Mouse (Mus musculus) lung, embryonic 16.5 days (tissue): ENCODE results near the gene Cd300lf. TPM values are rescaled to one million over a fixed set of nuclear protein-coding genes. Genes with fewer than 3 reads are reported as not detected.

ENCODE experiments used
- ATAC-seq: fragments of 200-750 bp; cut with Nextera tagmentation; 2 replicates; pipeline ENCODE4 v1.8.0; 2017; ENCODE audit warnings: low read depth, mild to moderate bottlenecking, moderate library complexity
- H3K27ac ChIP-seq: fragments of 300-500 bp; sonication (generic); 2 replicates; pipeline ENCODE4 v1.5.1; 2014; ENCODE audit warnings: mild to moderate bottlenecking, control low read depth, low read length
- H3K27me3 ChIP-seq: fragments of 300-500 bp; sonication (generic); 2 replicates; pipeline ENCODE4 v1.6.1; 2014; ENCODE audit warnings: low read depth, low read length, mixed read lengths; ENCODE audit not compliant: control insufficient read depth, insufficient read depth
- H3K36me3 ChIP-seq: fragments of 300-500 bp; sonication (generic); 2 replicates; pipeline ENCODE4 v1.6.1; 2014; ENCODE audit warnings: low read length; ENCODE audit not compliant: control insufficient read depth, insufficient read depth
- H3K4me1 ChIP-seq: fragments of 300-500 bp; sonication (generic); replicated peaks from 2 replicates; pipeline ENCODE4 v1.6.1; 2014; ENCODE audit warnings: low read length, mixed read lengths; ENCODE audit not compliant: control insufficient read depth, insufficient read depth
- H3K4me2 ChIP-seq: fragments of 300-500 bp; sonication (generic); 2 replicates; pipeline ENCODE4 v1.6.1; 2014; ENCODE audit warnings: low read depth, low read length, control low read depth
- H3K4me3 ChIP-seq: fragments of 300-500 bp; sonication (generic); 2 replicates; pipeline ENCODE4 v1.5.1; 2014; ENCODE audit warnings: mild to moderate bottlenecking, low read length, control low read depth
- H3K9ac ChIP-seq: fragments of 300-500 bp; sonication (generic); 2 replicates; pipeline ENCODE4 v1.6.1; 2014; ENCODE audit warnings: low read length, control low read depth
- H3K9me3 ChIP-seq: fragments of 300-500 bp; sonication (generic); 2 replicates; pipeline ENCODE4 v1.6.1; 2016; ENCODE audit warnings: low read length; ENCODE audit not compliant: control insufficient read depth
- WGBS: fragments of 180-500 bp; shearing (Covaris S2); extraction: QIAGEN DNeasy Blood & Tissue Kit; methylation state at CpG from one replicate; pipeline ENCODE4 v1.1.7; 2014; 5-methylcytosine and 5-hydroxymethylcytosine counted together
- polyA plus RNA-seq: library from polyadenylated mRNA; unstranded; fragments of >200 nt; fragmentation: Nextera tagmentation; extraction: Ambion mirVana; gene quantifications from 2 replicates; pipeline ENCODE4 v1.2.1, GENCODE M21; 2015

Cd300lf gene
- polyA plus RNA-seq, 1 experiment from 2014 or later, result 3.1 TPM

DNA sequence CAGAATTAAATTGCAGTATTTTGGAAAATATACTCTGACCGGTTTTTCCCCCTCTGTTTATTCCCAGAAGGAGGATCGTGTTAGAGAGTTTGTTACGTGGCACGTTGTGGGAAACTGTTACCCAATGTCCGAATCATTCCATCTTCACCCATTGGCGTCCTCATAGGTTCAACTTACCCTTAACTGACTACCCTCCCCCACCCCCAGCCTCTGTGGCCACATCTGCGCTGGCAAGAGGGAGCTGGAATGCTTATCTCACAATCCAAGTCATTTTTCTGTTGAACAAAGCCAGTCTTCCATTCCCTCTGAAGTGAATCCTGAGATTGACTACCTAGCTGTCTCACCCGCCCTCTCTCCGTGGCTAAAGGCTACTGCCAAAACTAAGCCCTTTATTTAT lies 28.4 kb upstream of the Cd300lf start:
- Histone ChIP-seq H3K36me3 (no peaks in the 10 kb centered on the region), H3K9ac (peak overlapping the region; percentile 63), H3K4me2 (peak overlapping the region; percentile 88), H3K27ac (peak overlapping the region; percentile 80; the same call in 1 of the 2 replicates), H3K9me3 (no peaks in the 10 kb centered on the region), H3K4me1 (peaks cover 32% of the 10 kb centered on the region), H3K27me3 (peaks cover 12% of the 10 kb centered on the region), H3K4me3 (peak overlapping the region; percentile 76)
- no peak for ATAC-seq
- 19% methylated on average over 9 of the region's 9 CpGs for WGBS

DNA sequence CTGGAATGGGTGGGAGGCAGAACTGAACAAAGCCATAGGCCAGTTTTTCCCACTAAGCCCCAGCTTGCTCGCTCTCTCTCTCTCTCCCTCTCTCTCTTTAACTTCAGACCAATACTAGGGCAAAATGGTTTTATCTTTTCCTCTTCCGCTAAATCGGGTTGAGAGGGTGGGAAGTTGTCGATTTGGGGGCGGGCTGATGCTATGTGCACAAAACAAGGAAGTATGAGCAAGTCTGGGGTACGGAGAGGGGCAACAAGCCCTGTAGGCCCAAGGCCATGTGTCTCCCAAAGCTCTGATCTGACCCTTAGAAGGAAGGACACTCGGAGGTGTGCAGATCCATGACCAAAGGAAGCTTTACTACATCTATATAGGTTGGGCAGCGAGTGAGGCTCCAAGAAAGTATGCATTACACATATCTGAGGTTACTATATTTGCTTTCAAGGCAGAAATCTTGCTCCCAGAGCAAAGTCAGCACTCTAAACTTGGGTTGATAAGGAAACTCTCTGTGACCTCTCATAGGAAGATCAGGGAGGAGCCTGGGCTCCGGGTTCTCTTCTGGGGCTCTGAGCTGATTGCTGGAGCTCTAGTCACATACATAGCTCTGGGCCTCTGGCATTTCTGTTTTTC lies 27.9 kb upstream of the Cd300lf start:
- no peak for ATAC-seq
- Histone ChIP-seq H3K27ac (0 out of 2 replicates have a peak overlapping the region, but pooled peaks have one; percentile 5), H3K4me1 (peaks cover 32% of the 10 kb centered on the region), H3K9ac (no peak overlapping the region), H3K27me3 (peaks cover 12% of the 10 kb centered on the region), H3K9me3 (no peaks in the 10 kb centered on the region), H3K36me3 (no peaks in the 10 kb centered on the region), H3K4me2 (no peak overlapping the region), H3K4me3 (no peak overlapping the region)
- 49% methylated on average over 9 of the region's 9 CpGs for WGBS

DNA sequence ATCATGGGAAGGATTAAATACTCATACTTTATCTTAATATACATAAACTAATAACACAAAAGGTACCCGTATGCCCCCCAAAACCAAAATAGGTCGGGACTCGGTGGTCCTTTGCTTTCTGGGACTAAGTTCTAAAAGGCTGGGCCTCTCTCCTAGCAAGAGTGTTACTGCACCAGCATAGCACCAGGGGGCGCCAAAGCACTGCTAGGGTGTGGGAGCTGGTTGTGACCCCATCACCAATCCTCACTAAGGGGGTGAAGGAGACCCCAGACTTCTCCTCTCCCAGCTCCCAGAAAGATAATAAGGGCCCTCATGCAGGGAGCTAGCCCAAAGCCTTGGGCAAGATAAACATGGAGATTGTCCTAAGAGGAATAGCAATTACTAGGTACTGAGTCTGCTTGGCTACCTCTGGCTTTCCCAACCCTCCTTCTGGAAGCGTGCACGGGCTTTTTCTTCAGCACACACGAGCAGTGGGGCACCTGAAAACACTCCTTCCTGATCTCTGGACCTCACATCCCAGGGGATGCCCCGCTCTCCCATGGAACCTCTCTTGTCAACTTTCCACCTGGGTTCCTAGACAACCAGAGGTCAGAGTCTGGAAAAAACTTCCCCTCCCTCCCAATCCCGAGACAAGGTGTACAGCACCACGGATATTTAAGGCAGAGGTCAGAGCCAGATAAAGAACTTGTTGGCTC lies 27.2 kb upstream of the Cd300lf start:
- Histone ChIP-seq H3K4me3 (no peak overlapping the region), H3K36me3 (no peaks in the 10 kb centered on the region), H3K9me3 (no peaks in the 10 kb centered on the region), H3K9ac (no peak overlapping the region), H3K27ac (no peak overlapping the region), H3K27me3 (peaks cover 12% of the 10 kb centered on the region), H3K4me1 (peaks cover 32% of the 10 kb centered on the region), H3K4me2 (no peak overlapping the region)
- WGBS, result 24% methylated on average over 10 of the region's 10 CpGs
- no peak for ATAC-seq

DNA sequence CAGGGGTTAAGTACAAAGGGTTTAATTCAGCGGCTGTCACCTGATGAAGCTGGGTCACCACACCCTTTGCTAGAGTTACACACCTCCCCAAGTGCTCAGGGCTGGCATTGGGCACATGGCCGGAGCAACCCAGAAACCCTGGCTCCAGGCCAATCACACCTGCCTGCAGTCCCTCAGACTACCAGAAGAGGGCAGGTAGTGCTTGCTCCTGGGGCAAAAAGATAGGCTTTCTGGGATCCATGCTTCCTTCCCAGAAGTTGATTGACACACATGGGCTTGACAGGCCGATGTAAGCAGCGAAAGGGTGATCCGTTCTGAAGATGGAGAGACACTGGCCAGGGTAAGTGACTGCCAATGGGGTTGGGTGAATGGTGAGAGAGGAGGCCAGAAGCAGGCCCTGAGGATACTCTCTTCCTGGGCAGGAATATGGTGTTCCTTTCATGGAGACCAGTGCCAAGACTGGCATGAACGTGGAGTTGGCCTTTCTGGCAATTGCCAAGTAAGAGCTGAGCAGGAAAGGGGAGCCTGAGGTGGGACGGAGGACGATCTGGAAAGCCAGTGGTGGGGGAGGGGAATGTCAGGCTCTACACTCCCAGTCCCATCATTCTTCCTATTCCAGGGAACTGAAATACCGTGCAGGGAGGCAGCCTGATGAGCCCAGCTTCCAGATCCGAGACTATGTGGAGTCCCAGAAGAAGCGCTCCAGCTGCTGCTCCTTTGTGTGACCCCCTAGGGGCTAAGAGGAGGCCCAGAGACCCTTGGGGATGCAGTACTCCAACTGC lies 26.4 kb upstream of the Cd300lf start:
- Histone ChIP-seq H3K4me1 (peaks cover 32% of the 10 kb centered on the region), H3K27ac (no peak overlapping the region), H3K4me2 (no peak overlapping the region), H3K27me3 (peaks cover 14% of the 10 kb centered on the region), H3K9me3 (no peaks in the 10 kb centered on the region), H3K4me3 (no peak overlapping the region), H3K36me3 (no peaks in the 10 kb centered on the region), H3K9ac (no peak overlapping the region)
- no peak for ATAC-seq
- 59% methylated on average over 11 of the region's 11 CpGs for WGBS

DNA sequence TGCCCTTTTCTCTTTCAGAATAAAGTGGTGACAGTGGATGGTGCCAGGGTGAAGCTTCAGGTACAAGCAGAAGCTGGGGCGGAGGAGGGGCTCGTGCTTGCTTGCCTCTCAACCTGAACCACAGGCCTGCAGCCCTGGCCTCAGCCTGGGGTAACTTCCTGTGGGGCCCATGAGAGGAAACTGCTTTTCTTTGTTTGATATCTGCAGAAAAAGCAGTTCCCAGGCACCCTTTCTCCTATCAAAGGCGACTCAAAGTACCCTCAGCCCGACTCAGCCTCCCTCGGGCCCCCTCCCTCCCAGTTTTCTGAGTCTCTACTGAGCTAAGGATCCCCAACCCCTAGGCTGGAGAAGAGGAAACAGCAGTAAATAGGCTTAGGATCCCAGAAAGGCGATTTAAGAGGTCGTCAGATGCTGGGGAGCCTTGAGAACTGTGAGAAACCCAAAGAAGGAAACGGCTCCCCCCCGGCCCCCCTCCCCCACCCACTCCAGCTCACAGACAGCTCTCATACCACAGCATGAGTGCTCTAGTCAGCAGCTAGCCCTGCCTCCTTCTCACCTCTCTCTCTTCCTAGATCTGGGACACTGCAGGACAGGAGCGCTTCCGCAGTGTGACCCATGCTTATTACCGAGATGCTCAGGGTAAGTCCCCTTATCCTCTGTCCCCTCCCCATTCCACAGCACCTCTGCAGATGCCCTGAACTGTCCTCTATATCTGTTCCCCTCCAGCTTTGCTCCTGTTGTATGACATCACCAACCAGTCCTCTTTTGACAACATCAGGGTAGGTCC lies 24.3 kb upstream of the Cd300lf start:
- Histone ChIP-seq H3K27ac (peak overlapping the region; percentile 49), H3K4me1 (peaks cover 30% of the 10 kb centered on the region), H3K9me3 (no peaks in the 10 kb centered on the region), H3K9ac (peak overlapping the region; percentile 39; the same call in 1 of the 2 replicates), H3K36me3 (no peaks in the 10 kb centered on the region), H3K4me3 (no peak overlapping the region), H3K27me3 (peaks cover 22% of the 10 kb centered on the region), H3K4me2 (0 out of 2 replicates have a peak overlapping the region, but pooled peaks have one; percentile 16)
- ATAC-seq, result no peak
- 13% methylated on average over 12 of the region's 12 CpGs for WGBS

DNA sequence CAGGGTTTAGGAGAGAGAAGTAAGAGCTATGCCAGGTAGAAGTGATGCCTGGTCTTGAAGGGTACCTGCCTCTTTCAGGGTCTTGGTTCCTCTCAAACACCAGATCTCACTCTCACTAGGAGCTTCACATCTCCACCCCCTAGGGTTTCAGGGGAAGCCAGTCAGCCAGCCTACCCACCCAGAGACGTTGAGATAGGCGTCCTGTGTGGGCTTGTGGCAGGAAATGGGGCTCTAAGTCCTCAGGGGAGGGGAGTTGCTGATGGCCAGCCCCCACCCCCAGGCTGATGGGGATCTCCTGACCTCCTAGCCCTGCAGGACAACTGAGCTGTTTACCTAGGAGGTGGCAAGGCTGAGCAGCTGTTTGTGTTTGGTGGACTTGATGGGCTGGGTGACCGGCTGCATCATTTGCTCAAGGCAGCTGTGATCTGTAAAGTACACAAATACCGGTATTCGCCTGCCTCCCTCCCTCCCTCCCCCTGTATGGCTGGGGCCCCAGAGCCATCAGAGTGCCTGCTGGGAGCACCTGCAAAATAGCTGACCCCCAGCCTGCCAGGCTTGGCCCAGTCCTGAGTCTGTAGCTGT lies 21.4 kb upstream of the Cd300lf start:
- 2% methylated on average over 5 of the region's 5 CpGs for WGBS

DNA sequence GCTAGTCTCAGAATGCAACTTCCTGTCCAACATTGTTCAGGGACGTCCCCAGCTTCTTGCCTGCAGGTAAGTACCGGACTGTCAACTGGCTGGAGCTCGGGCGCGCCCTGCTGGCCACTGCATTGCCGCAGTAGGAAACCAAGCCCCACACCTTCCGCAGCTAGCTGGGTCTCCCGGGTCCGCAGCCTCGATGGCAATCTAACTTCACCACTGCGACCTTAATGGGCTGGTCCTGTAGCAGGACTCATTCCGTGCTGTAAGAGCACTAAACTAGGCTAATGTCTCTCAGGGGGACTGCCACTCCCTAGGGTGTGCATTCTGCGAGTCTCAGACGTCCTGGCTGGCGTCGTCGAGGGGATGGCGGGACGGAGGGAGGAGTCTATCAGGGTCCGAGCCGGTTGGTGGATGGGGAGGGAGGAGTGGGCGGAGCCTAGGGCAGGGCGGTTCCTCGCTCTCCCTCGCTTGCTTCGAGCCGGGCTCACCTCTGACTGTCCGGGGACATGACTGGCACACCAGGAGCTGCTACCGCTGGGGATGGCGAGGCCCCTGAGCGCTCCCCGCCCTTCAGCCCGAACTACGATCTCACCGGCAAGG lies 20.0 kb upstream of the Cd300lf start:
- ATAC-seq, result peak; percentile 74
- peaks cover 27% of the 10 kb centered on the region for H3K27me3 ChIP-seq
- H3K36me3 ChIP-seq, result no peaks in the 10 kb centered on the region
- peak overlapping the region; percentile 43; the same call in 1 of the 2 replicates for H3K9ac ChIP-seq
- no peak overlapping the region for H3K27ac ChIP-seq
- no peaks in the 10 kb centered on the region for H3K9me3 ChIP-seq
- H3K4me1 ChIP-seq, result peaks cover 21% of the 10 kb centered on the region
- WGBS, result under 1% methylated on average over 34 of the region's 35 CpGs
- H3K4me2 ChIP-seq, result peak overlapping the region; percentile 53
- H3K4me3 ChIP-seq, result peak overlapping the region; percentile 46

More for the DNA sequence above, 21.4 kb upstream of the Cd300lf start:
- no peak overlapping the region for H3K9ac ChIP-seq
- no peak for ATAC-seq
- H3K36me3 ChIP-seq, result no peaks in the 10 kb centered on the region
- no peak overlapping the region for H3K27ac ChIP-seq
- H3K9me3 ChIP-seq, result no peaks in the 10 kb centered on the region
- H3K27me3 ChIP-seq, result peaks cover 27% of the 10 kb centered on the region
- no peak overlapping the region for H3K4me3 ChIP-seq
- peaks cover 21% of the 10 kb centered on the region for H3K4me1 ChIP-seq
- no peak overlapping the region for H3K4me2 ChIP-seq

DNA sequence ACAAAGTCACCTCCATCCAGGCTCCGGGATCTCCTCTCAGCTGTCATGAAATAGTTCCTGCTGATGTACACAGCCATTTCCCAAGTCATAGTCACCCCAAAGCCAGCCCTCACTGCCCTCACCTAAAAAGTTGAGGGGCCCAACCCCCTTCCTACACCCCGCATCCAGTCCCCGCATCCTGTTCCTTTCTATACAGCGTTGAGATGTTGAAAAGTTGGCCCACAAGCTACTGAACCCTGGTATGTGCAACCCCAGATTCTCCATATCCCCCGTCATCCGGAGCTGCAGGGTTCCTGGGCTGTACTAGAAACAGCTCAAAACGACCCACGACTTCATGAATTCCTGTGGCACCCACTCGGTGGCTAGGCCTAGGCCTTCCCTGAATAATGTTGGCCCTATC lies 19.3 kb upstream of the Cd300lf start:
- ATAC-seq, result no peak
- H3K9ac ChIP-seq, result no peak overlapping the region
- H3K27ac ChIP-seq, result no peak overlapping the region
- H3K4me3 ChIP-seq, result no peak overlapping the region
- no peaks in the 10 kb centered on the region for H3K36me3 ChIP-seq
- peaks cover 27% of the 10 kb centered on the region for H3K27me3 ChIP-seq
- H3K4me2 ChIP-seq, result no peak overlapping the region
- WGBS, result 74% methylated on average over 9 of the region's 9 CpGs
- peaks cover 14% of the 10 kb centered on the region for H3K4me1 ChIP-seq
- H3K9me3 ChIP-seq, result no peaks in the 10 kb centered on the region
